Mouse (Mus musculus) intestine, embryonic 15.5 days (tissue): ENCODE data around the gene Hpdl. TPM values are rescaled to one million over a fixed set of nuclear protein-coding genes. Genes with fewer than 3 reads are reported as not detected.

Source experiments
- ATAC-seq: fragments of 200-750 bp; cut with Nextera tagmentation; 2 replicates; pipeline ENCODE4 v1.8.0; 2017; ENCODE audit warnings: moderate TSS enrichment, moderate library complexity
- H3K27ac ChIP-seq: fragments of 300-500 bp; sonication (generic); 2 replicates; pipeline ENCODE4 v1.5.1; 2015; ENCODE audit warnings: mild to moderate bottlenecking, inconsistent platforms
- H3K27me3 ChIP-seq: fragments of 300-500 bp; sonication (generic); replicated peaks from 2 replicates; pipeline ENCODE4 v1.6.1; 2015; ENCODE audit warnings: inconsistent platforms
- H3K36me3 ChIP-seq: fragments of 300-500 bp; sonication (generic); 2 replicates; pipeline ENCODE4 v1.6.1; 2015; ENCODE audit warnings: inconsistent platforms
- H3K4me1 ChIP-seq: fragments of 300-500 bp; sonication (generic); replicated peaks from 2 replicates; pipeline ENCODE4 v1.6.1; 2015; ENCODE audit warnings: inconsistent platforms
- H3K4me2 ChIP-seq: fragments of 300-500 bp; sonication (generic); replicated peaks from 2 replicates; pipeline ENCODE4 v1.6.1; 2015; ENCODE audit warnings: mild to moderate bottlenecking, inconsistent platforms
- H3K4me3 ChIP-seq: fragments of 300-500 bp; sonication (generic); replicated peaks from 2 replicates; pipeline ENCODE4 v1.5.1; 2015; ENCODE audit warnings: inconsistent platforms
- H3K9ac ChIP-seq: fragments of 300-500 bp; sonication (generic); 2 replicates; pipeline ENCODE4 v1.6.1; 2015; ENCODE audit warnings: inconsistent platforms
- H3K9me3 ChIP-seq: fragments of 300-500 bp; sonication (generic); 2 replicates; pipeline ENCODE4 v1.6.1; 2016; ENCODE audit warnings: inconsistent platforms
- WGBS: fragments of 180-500 bp; shearing (Covaris S2); methylation state at CpG from one replicate; pipeline ENCODE4 v1.1.7; 2015; 5-methylcytosine and 5-hydroxymethylcytosine counted together
- polyA plus RNA-seq: library from polyadenylated mRNA; unstranded; fragments of >200 nt; fragmentation: Nextera tagmentation; extraction: Ambion mirVana; gene quantifications from 2 replicates; pipeline ENCODE4 v1.2.1, GENCODE M21; 2015

Gene Hpdl
- polyA plus RNA-seq, 1 experiment from 2014 or later = 1.4 TPM

DNA sequence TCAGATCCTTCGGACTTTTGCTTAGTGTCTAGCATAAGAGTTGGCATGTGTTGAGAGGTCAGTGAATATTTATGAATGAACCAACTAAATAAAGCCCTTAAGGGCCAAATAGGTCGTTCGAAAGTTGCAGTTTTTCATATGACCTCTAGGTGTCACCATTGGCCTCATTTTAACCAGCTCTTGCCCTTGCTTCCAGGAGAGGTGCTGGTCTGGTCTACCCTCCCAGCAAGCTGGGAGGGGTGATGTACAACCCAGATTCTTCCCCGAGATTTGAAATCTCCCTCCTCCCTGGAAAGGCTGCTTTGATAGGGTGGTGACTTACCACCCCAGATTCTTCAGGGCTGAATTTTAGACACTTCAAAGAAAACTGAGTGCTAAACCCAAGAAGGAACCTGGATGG lies 6.3 kb upstream of the Hpdl start:
- peak; percentile 59 for ATAC-seq
- Histone ChIP-seq H3K36me3 (no peaks in the 10 kb centered on the region), H3K9ac (no peak overlapping the region), H3K27me3 (no peaks in the 10 kb centered on the region), H3K27ac (no peak overlapping the region), H3K4me1 (peaks cover 3% of the 10 kb centered on the region; the same call in 1 of the 2 replicates), H3K9me3 (no peaks in the 10 kb centered on the region), H3K4me3 (no peak overlapping the region), H3K4me2 (no peak overlapping the region)
- 4% methylated on average over 4 of the region's 4 CpGs for WGBS

DNA sequence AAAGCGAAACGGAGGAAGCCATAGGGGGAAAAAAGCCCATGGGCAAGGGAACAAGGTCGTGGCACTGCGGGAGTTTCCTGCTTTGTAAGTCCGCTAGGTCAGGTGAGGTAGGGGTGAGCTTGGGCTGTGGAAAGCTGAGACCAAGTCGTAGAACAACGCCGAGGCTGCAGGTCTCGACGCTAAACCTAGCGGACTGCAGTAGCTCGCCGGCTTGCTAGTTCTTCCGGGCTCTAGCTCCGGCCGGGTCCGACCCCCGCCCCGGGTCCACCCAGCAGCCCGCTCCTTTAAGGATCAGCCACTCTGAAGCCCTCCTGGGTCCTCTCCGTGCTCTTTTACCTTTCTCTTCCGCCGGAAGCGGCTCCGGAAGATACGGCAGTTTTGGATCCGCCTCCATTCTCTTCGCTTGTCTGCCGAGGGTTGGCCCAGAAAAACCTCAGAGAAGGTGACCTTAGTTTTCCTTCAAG lies 3.1 kb upstream of the Hpdl start:
- Histone ChIP-seq H3K4me3 (peak overlapping the region; percentile 63), H3K9ac (peak overlapping the region; percentile 72)
- peak; percentile 46 for ATAC-seq

DNA sequence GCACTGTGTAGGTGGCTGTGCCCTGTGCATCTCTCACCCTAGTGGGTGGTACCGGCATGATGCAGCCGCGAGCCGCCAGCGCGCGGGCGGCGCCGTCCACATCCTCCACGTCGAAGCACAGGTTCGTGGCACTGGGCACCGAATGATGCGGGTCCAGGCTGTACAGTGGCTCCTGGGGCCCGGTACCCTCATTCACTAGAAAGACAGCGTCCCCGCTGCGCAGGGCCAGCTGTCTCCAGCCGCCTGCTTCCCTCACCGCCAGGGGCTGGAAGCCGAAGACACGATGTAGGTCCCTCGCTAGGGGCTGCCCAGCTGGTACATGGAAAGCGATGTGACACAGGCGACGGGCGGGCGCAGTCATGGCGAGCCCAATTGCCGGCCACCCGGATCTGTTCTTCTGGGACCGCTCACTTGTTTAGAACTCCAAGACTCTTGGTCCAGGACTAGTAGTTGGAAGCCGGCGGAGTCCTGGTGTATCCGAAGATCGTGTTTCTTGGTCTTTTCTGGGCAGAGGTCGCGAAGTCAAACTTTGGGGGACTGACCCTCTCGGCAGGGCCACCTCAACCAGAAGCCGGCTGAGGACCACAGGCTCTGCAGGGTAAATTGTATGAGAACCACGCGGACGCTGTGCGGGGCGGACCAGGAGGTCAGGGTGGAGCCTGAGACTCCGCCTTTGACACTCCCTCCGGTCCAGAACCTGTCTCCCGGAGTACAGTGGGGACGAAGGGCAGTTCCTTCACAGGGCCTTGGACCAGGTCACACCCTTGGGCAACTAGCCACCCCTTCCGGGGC lies 409 bp downstream of the Hpdl start:
- peak overlapping the region; percentile 51 for H3K4me3 ChIP-seq
- no peak overlapping the region for H3K27ac ChIP-seq
- under 1% methylated on average over 51 of the region's 51 CpGs for WGBS
- peaks cover 11% of the 10 kb centered on the region for H3K4me1 ChIP-seq
- 0 out of 2 replicates have a peak, but pooled peaks cover 7% of the 10 kb centered on the region for H3K27me3 ChIP-seq
- peak overlapping the region; percentile 97 for H3K4me2 ChIP-seq
- peak overlapping the region; percentile 47 for H3K9ac ChIP-seq
- H3K36me3 ChIP-seq = no peaks in the 10 kb centered on the region
- no peaks in the 10 kb centered on the region for H3K9me3 ChIP-seq
- peak; percentile 87 for ATAC-seq

More for the DNA sequence above, 3.1 kb upstream of the Hpdl start:
- under 1% methylated on average over 29 of the region's 29 CpGs for WGBS
- Histone ChIP-seq H3K9me3 (no peaks in the 10 kb centered on the region), H3K36me3 (no peaks in the 10 kb centered on the region), H3K27me3 (0 out of 2 replicates have a peak, but pooled peaks cover 7% of the 10 kb centered on the region), H3K4me2 (peak overlapping the region; percentile 83), H3K27ac (peak overlapping the region; percentile 59; the same call in 1 of the 2 replicates), H3K4me1 (peaks cover 11% of the 10 kb centered on the region)

DNA sequence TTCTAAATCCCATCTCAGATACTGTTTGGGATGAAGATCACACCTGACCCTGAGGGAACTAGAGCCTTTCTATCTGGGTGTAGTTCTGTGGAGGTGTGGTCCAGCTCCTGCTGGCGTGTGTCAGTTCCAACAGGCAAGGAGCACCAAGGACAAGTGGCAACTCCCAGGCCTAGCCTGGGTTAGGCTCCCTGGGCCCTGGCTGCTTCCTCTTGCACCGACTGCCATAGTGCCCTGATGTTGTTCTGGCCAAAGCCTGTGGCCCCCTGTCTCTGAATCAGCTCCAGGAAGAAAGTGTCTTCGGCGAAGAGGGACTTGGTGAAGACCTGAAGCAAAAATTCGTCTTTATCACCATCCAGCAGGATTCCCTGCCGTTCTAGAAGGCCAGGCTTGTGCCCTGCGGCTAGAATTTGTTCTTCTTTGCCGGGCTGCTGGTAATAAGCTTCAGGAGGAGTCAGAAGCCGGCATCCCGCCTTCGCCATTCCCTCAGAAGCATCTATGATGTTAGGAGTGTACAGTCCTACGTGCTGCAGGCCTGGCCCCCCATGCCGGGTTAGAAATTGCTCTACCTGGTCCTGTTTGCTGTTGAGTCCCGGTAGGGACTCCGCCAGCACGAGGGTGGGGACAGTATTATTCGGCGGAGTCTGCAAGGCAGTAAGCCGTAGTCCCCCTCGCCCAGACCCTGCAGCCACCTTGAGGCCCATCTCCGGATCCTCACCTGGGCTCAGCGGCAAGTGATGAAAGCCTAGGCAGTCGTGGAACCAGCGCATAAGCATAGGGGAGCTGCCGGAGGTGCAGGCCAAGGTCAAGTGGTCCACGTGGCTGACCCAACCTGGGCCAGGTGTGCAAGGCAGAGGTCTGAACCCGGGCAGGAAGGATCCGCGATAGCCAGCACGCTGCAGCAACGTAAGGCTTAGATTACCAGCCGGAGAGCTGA lies 1.3 kb downstream of the Hpdl start:
- no peak for ATAC-seq
- Histone ChIP-seq H3K4me1 (peaks cover 10% of the 10 kb centered on the region), H3K36me3 (no peaks in the 10 kb centered on the region), H3K9me3 (no peaks in the 10 kb centered on the region), H3K4me3 (peak overlapping the region; percentile 51), H3K9ac (peak overlapping the region; percentile 47), H3K4me2 (peak overlapping the region; percentile 97), H3K27me3 (0 out of 2 replicates have a peak, but pooled peaks cover 7% of the 10 kb centered on the region), H3K27ac (no peak overlapping the region)
- WGBS = 31% methylated on average over 32 of the region's 32 CpGs

DNA sequence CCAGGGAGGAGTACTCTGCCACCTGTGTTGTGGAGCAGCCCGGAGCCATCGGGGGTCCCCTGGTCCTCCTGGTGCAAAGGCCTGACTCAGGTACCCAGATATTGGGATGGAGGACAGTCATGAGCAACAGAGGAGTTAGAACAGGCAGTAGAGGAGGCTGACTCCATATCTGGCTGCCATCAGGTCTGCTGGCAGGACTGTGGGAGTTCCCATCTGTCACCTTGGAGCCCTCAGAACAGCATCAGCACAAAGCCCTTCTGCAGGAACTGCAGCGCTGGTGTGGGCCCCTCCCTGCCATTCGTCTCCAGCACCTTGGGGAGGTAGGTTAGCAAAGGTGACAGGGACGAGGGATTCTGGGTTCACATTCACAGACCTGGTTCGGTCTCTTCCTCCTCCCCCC lies 4.0 kb downstream of the Hpdl start:
- no peak for ATAC-seq
- Histone ChIP-seq H3K27me3 (0 out of 2 replicates have a peak, but pooled peaks cover 7% of the 10 kb centered on the region), H3K4me2 (no peak overlapping the region), H3K36me3 (0 out of 2 replicates have a peak, but pooled peaks cover 2% of the 10 kb centered on the region), H3K27ac (no peak overlapping the region), H3K9ac (no peak overlapping the region), H3K4me3 (no peak overlapping the region), H3K9me3 (no peaks in the 10 kb centered on the region), H3K4me1 (peaks cover 9% of the 10 kb centered on the region)
- 93% methylated on average over 6 of the region's 6 CpGs for WGBS

DNA sequence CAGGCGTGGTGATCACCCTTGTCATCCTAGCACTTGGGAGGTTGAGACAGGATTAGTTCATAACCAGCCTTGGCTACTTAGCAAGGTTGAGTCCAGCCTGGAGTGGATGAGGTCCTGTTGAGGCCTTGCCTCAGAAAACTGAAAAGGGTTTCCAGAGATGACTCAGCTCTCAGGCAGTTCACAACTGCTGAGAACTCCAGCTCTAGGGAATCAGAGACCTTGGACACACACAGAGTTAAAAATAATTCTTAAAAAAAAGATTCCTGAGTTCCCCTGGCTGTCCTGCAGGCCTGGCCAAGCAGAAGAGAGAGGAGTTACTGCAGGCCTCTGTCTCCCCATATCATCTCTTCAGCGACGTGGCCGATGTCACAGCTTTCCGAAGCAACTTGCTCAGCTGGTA lies 6.2 kb downstream of the Hpdl start:
- ATAC-seq = no peak
- Histone ChIP-seq H3K4me2 (no peak overlapping the region), H3K9me3 (no peaks in the 10 kb centered on the region), H3K4me3 (no peak overlapping the region), H3K9ac (no peak overlapping the region), H3K27me3 (no peaks in the 10 kb centered on the region), H3K27ac (no peak overlapping the region), H3K36me3 (0 out of 2 replicates have a peak, but pooled peaks cover 2% of the 10 kb centered on the region), H3K4me1 (no peaks in the 10 kb centered on the region; the same call in 1 of the 2 replicates)
- 92% methylated on average over 5 of the region's 5 CpGs for WGBS

DNA sequence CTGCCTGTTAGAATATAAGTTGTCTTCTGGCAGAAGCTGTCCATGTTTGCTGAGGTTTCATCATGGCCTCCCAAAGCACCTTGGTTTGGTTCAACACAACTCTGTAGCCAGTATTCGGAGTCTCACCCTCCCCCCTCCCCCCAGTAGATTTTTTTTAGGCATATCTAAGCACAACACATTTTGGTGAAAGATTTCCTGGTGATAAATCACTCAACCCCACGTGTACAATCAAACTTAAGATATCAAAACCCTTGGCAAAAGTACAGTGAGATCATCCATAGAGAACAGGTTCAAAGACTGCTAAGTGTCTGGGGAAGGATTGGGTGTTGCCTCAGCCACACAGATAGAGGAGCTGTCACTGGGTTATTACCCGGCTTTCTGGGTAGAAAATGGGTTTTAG lies 10.5 kb downstream of the Hpdl start:
- Histone ChIP-seq H3K27me3 (no peaks in the 10 kb centered on the region), H3K4me3 (no peak overlapping the region), H3K27ac (no peak overlapping the region), H3K36me3 (0 out of 2 replicates have a peak, but pooled peaks cover 2% of the 10 kb centered on the region), H3K4me2 (no peak overlapping the region), H3K9me3 (no peaks in the 10 kb centered on the region), H3K4me1 (peaks cover 6% of the 10 kb centered on the region), H3K9ac (no peak overlapping the region)
- 60% methylated on average over 3 of the region's 3 CpGs for WGBS
- no peak for ATAC-seq

DNA sequence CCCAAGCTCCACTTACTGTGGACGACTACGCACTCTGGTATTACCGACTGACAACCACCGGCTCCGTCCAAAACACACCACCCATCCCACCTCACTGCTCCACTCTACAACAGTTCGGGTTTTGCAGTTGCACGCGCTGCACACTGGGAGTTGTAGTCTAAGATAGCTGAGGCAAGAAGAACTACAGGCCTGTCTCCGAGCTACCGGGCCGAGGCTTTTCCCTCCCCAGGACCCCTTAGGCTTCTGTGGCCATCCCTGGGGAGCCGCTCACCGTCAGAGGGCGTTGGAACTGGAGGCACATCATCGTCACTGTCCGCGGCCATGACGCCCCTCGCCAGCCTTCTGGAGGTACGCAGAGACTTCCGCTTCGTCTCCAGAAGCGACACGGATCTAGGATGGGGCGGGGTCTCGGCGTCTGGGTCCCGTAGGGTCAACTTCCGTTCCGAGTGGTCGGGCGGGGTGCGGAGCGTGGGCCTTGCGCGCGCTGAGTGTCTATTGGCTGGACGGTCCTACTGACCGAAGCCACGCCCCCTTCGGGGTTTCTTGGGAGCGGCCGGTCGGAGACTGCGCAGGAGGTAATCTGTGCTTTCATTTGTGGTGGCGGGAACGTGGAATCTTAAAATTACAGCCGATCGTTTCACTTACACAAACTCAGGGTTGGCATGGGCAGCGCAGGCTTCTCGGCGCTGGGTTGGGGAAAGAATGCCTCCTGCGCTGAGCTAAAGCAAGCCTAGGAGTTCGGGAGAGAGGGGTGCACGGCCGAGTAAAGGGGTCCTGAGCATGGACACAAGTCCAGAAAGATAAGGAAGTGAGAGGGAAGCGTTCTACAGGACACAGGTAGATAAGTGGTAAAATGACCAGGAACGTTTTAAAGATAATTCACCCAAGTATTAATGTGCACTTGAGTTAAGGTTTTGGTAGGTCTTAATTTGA lies 14.0 kb downstream of the Hpdl start, which contains the start of the genes Toe1 and Mutyh:
Gene Toe1, minus strand, starts transcription at position 444 of the 933 bp plus-strand sequence.
Gene Mutyh, plus strand, starts transcription at position 527 of the 933 bp plus-strand sequence.
- H3K9me3 ChIP-seq = no peaks in the 10 kb centered on the region
- H3K4me3 ChIP-seq = peak within 1 kb of the TSS; percentile 70
- H3K4me2 ChIP-seq = peak within 1 kb of the TSS; percentile 60
- peaks cover 7% of the 10 kb centered on the region for H3K4me1 ChIP-seq
- H3K9ac ChIP-seq = peak within 1 kb of the TSS; percentile 77
- peak; percentile 99 for ATAC-seq
- H3K27me3 ChIP-seq = no peaks in the 10 kb centered on the region
- WGBS = under 1% methylated on average over 58 of the region's 58 CpGs
- peak within 1 kb of the TSS; percentile 87 for H3K27ac ChIP-seq
- H3K36me3 ChIP-seq = peaks cover 18% of the 10 kb centered on the region

DNA sequence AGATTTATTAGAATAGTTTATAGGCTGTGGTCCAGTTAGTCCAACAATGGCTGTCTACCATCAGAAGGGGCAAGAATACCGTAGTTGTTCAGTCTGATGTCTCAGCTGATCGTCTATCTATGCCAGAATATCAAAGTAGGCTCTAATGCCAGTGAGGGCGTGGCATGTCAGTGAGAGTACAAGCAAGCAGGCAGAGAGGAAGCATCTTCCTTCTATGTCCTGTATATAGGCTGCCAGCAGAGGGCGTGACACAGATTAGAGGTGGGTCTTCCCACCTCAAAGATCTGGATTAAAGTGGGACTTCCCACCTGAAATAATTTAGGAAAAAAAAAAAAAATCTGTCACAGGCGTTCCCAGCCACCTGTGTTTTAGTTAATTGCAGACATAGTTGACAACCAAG lies 21.6 kb downstream of the Hpdl start:
- Histone ChIP-seq H3K27ac (no peak overlapping the region), H3K4me3 (no peak overlapping the region), H3K9ac (no peak overlapping the region), H3K4me2 (no peak overlapping the region), H3K4me1 (0 out of 2 replicates have a peak, but pooled peaks cover 6% of the 10 kb centered on the region), H3K36me3 (peaks cover 15% of the 10 kb centered on the region), H3K9me3 (no peaks in the 10 kb centered on the region), H3K27me3 (no peaks in the 10 kb centered on the region)
- no peak for ATAC-seq
- 49% methylated on average over 5 of the region's 5 CpGs for WGBS

DNA sequence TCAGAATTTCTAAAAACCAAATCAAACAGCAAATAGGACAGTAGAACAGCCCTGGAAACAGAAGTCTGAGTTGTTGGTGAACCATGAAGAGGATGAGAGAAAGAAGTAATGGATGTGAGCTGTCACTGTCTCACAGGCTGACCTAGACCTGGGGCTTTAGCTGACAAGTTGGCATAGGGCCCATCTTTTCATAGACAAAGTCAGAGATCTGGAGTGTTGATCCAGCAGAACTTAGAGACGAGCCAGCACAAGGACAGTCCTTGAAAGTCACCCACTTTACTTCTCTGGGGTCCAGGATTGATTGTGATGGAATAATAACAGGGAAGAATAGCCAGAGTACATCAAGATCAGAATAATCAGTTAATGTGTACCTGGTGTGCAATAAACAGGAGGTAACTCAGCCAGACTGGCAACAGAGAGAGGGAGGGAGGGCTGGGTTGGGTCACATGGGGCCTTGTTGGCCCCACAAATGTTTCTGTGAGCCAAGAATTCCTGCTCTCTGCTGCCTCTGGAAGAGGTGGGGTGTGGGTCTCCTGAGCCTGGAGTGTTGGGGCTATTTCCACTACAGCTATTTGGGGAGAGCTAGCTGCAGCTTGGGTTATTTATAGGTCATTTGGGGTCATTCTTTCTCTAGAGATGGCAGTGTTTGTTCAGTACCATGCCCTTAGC lies 24.9 kb downstream of the Hpdl start:
- Histone ChIP-seq H3K9me3 (no peaks in the 10 kb centered on the region), H3K4me2 (no peak overlapping the region), H3K27me3 (no peaks in the 10 kb centered on the region), H3K36me3 (no peaks in the 10 kb centered on the region), H3K9ac (no peak overlapping the region), H3K4me1 (0 out of 2 replicates have a peak, but pooled peaks cover 6% of the 10 kb centered on the region), H3K27ac (no peak overlapping the region), H3K4me3 (no peak overlapping the region)
- 47% methylated on average over 1 of the region's 1 CpGs for WGBS
- ATAC-seq = peak; percentile 79

DNA sequence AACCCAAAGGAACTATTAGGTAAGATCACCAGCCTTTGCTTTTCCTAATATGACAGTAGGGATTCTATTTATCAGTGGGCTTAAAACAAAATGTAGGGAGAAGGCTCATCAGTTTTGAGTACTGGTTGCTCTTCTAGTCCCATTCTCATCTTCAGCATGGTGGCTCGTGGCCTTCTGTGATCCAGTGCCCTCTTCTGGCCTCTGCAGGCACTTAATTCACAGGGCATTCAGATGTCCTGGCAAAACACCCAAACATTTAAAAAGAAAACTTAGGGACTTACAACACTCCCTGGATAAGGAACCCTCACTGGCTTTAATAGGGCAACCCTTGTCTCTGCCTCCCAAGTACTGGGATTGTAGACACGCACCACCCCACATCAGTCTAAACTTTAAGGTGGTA lies 27.2 kb downstream of the Hpdl start:
- H3K36me3 ChIP-seq = no peaks in the 10 kb centered on the region
- H3K27me3 ChIP-seq = no peaks in the 10 kb centered on the region
- H3K27ac ChIP-seq = no peak overlapping the region
- H3K9me3 ChIP-seq = no peaks in the 10 kb centered on the region
- no peak overlapping the region for H3K9ac ChIP-seq
- H3K4me3 ChIP-seq = no peak overlapping the region
- no peak for ATAC-seq
- WGBS = 71% methylated on average over 2 of the region's 2 CpGs
- H3K4me2 ChIP-seq = no peak overlapping the region
- 0 out of 2 replicates have a peak, but pooled peaks cover 6% of the 10 kb centered on the region for H3K4me1 ChIP-seq
